Mouse (Mus musculus) right cerebral cortex, postnatal 14 days (tissue): ENCODE data around the gene Chst11.

Experiments used
- DNase-seq: peaks from one replicate; pipeline ENCODE4 v3.0.0; 2022

Chst11 gene

GRCm38 (mm10) chr10:83080275-83080741, 95.0 kb downstream of the Chst11 start:
- no peak for DNase-seq

- peak; percentile 19 for DNase-seq
Measured at GRCm38 (mm10) chr10:83080930-83081329, 95.6 kb downstream of the Chst11 start.

- DNase-seq: no peak
Measured at GRCm38 (mm10) chr10:83083946-83084345, 98.6 kb downstream of the Chst11 start.

- no peak for DNase-seq
Measured at GRCm38 (mm10) chr10:83088318-83088717, 103.0 kb downstream of the Chst11 start.

- DNase-seq: no peak
Measured at GRCm38 (mm10) chr10:83088826-83089225, 103.5 kb downstream of the Chst11 start.

- DNase-seq: no peak
Measured at GRCm38 (mm10) chr10:83090185-83090584, 104.9 kb downstream of the Chst11 start.

GRCm38 (mm10) chr10:83093705-83094104, 108.4 kb downstream of the Chst11 start:
- no peak for DNase-seq

- no peak for DNase-seq
Measured at GRCm38 (mm10) chr10:83094248-83094647, 109.0 kb downstream of the Chst11 start.

- DNase-seq: no peak
Measured at GRCm38 (mm10) chr10:83094821-83095725, 109.8 kb downstream of the Chst11 start.

GRCm38 (mm10) chr10:83096257-83096656, 111.0 kb downstream of the Chst11 start:
- DNase-seq: no peak

GRCm38 (mm10) chr10:83098940-83099339, 113.6 kb downstream of the Chst11 start:
- no peak for DNase-seq

GRCm38 (mm10) chr10:83099669-83100068, 114.4 kb downstream of the Chst11 start:
- DNase-seq: no peak

- no peak for DNase-seq
Measured at GRCm38 (mm10) chr10:83100890-83101289, 115.6 kb downstream of the Chst11 start.

GRCm38 (mm10) chr10:83101421-83102207, 116.3 kb downstream of the Chst11 start:
- DNase-seq: no peak

- no peak for DNase-seq
Measured at GRCm38 (mm10) chr10:83102745-83103144, 117.4 kb downstream of the Chst11 start.

- no peak for DNase-seq
Measured at GRCm38 (mm10) chr10:83104221-83104620, 118.9 kb downstream of the Chst11 start.

GRCm38 (mm10) chr10:83106152-83106746, 121.0 kb downstream of the Chst11 start:
- peak; percentile 55 for DNase-seq

- no peak for DNase-seq
Measured at GRCm38 (mm10) chr10:83107385-83107784, 122.1 kb downstream of the Chst11 start.

GRCm38 (mm10) chr10:83107921-83108738, 122.8 kb downstream of the Chst11 start:
- DNase-seq: peak; percentile 34

GRCm38 (mm10) chr10:83108946-83109345, 123.6 kb downstream of the Chst11 start:
- no peak for DNase-seq

GRCm38 (mm10) chr10:83111046-83111445, 125.7 kb downstream of the Chst11 start:
- peak; percentile 27 for DNase-seq

- no peak for DNase-seq
Measured at GRCm38 (mm10) chr10:83112345-83112744, 127.0 kb downstream of the Chst11 start.
